Mouse (Mus musculus): ENCODE results near the gene Ybx3.

Gene Ybx3

DNA sequence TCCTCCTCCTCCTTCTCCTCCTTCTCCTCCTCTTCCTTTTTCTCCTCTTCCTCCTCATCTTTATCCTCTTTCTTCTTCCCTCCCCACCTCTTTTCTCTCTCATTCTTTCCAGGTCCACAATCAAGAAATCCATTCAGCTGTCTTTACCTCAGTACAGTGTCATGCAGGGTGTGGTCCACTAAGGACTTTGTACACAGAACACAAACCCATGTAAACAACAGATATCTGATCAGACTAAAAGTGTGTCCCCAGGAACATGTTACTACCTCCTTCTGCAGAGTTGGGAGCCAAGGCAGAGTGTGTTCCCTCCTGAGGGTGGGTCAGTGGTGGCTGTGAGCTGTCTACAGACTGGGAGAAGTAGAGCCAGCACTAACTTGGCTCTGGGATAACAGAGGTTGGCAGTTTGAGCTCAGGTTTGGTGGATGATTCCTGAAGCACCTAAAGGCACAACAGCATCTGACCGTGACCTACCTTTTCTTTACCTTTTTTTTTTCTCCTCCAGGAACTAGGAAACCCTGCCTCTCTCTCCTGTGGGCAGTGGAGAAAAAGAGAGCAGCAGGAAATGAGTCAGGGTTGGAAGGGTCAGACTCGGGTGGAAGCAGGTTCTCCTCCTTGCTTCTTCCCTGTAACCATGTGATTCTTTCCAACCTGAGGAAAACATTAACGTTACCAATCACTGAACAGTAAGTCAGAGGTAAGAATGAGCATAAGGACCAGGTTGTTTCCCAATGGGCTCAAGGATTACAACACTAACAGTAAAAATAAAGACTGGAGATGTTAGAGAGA lies 66.2 kb downstream of the Ybx3 start:
- no peak for DNase-seq

DNA sequence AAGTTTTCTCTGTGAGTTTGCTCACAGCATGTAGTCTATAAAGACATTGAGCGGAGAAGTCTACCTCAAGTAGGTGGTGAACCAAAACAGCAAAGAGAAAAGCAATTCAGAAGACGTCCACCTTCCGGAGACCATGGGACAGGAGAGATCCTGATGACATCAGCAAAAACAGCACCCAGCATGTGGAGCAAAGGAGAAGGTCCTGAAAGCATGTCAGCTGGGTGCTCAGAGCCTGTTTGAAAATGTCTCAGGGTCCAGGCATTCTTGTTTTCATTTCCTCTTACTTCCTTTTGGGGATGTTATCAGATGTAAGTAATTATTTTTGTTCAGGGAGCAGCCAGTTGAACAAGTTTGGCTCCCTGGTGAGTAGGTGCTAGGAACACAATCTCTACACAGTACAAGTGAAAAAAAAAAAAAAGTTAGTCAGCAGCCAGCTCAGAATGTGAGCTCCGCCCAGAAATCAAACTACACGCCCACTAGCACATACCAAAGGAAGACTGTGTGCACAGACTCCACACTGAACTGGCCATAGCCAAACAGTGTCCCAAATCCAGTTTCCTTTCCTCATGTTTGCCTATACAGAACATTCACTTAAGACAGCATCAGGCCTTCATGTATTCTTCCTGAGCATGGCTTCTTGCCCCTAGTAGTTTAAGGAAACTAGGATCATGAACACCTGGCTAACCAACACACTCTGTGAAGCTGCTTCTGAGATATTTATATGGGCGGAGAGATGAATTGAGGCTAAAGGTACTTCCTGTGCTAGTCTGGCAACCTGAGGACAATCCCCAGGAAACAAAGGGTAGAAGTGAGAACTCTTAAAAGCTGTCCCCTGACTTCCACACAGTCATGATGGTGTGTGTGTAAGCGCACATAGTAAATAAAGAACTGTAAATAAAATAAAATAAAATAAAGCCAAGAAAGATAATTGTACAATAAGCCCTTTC lies 71.8 kb downstream of the Ybx3 start:
- DNase-seq, result no peak

All from right cerebral cortex, postnatal 14 days (tissue).